ENCODE assay signal across 9 mouse cellular contexts in genomic region chr11:69936156-69936555, GRCm38 (mm10). TPM values are rescaled to one million over a fixed set of nuclear protein-coding genes. Genes with fewer than 3 reads are reported as not detected.
A peak's percentile ranks its signal among the peaks of the same experiment; 100 is the strongest.
DNase-seq lines count a peak whose midpoint lies in the region; ATAC-seq and TF ChIP-seq lines count a peak whose summit lies in the region.
"Had no signal": no experiment of that assay in that cellular context is flagged by ENCODE, and none has a peak within 500 bp of the region (broad histone marks: within the 10 kb centered on the region; RNA-seq: fewer than 3 reads in every experiment).

No protein-coding gene starts in this region.

- peak overlapping the region; percentile 50 for H3K4me3 ChIP-seq in thymus, adult 2 months (ENCODE audit: control insufficient read depth, insufficient read depth, low read length)
- peak overlapping the region; percentile 55 for H3K4me3 ChIP-seq in neural tube, embryonic 11.5 days (ENCODE audit: low read depth, low read length)

- H3K27ac ChIP-seq in thymus, adult 2 months (ENCODE audit: control insufficient read depth, insufficient read depth, low read length): no peak overlapping the region
- no peak overlapping the region for H3K27ac ChIP-seq in neural tube, embryonic 11.5 days (ENCODE audit: low read depth, low read length)

- no peaks in the 10 kb centered on the region for H3K27me3 ChIP-seq in thymus, adult 2 months (ENCODE audit: control insufficient read depth, insufficient read depth, low read length)
- H3K27me3 ChIP-seq in neural tube, embryonic 11.5 days (ENCODE audit: control insufficient read depth, insufficient read depth, low read length): peaks cover 32% of the 10 kb centered on the region

- peak; percentile 38 for DNase-seq in adrenal gland, postnatal 10 days
- no peak for DNase-seq in adrenal gland, postnatal 4 days (ENCODE audit: low spot score in 2 of 2)
- peak; percentile 35 for DNase-seq in thymus, adult 2 months
- DNase-seq in thymus, postnatal 25 days: no peak
- peak; percentile 62 for DNase-seq in kidney, postnatal 10 days
- DNase-seq in neural tube, embryonic 11.5 days (ENCODE audit: low spot score): no peak
- DNase-seq in c-Kit-positive CD71-positive TER-119-positive erythroid progenitor cells, embryonic 14.5 days (ENCODE audit: low spot score): no peak
- DNase-seq in layer of hippocampus, adult 18-20 months (ENCODE audit: low spot score in 2 of 2): no peak

- ATAC-seq in neural tube, embryonic 11.5 days (ENCODE audit: insufficient read depth, low FRiP score, low TSS enrichment): no peak

- H3K4me1 ChIP-seq in thymus, adult 2 months (replicated peaks; ENCODE audit: control insufficient read depth, insufficient read depth, low read length): peaks cover 36% of the 10 kb centered on the region
- H3K4me1 ChIP-seq in neural tube, embryonic 11.5 days (ENCODE audit: control insufficient read depth, insufficient read depth, low read length): peaks cover 12% of the 10 kb centered on the region; the same call in 1 of the 2 replicates

- no peaks in the 10 kb centered on the region for H3K36me3 ChIP-seq in thymus, adult 2 months (ENCODE audit: control insufficient read depth, insufficient read depth, low read length)
- H3K36me3 ChIP-seq in neural tube, embryonic 11.5 days (ENCODE audit: control insufficient read depth, insufficient read depth, low read length): no peaks in the 10 kb centered on the region

- no peak for TF ChIP-seq POLR2A in thymus, adult 2 months (IDR thresholded peaks at IDR 0.05; ENCODE audit: control insufficient read depth, extremely low read depth, insufficient read depth, low read length, poor library complexity)

- TF ChIP-seq CTCF in thymus, adult 2 months (IDR thresholded peaks at IDR 0.05; ENCODE audit: borderline replicate concordance, control insufficient read depth, extremely low read depth, insufficient read depth, low read length, poor library complexity): no peak

- WGBS in thymus, adult 2 months: 3% methylated on average over 30 of the region's 30 CpGs
- WGBS in neural tube, embryonic 11.5 days: 2% methylated on average over 26 of the region's 30 CpGs

- H3K9me3 ChIP-seq in neural tube, embryonic 11.5 days (ENCODE audit: control insufficient read depth, low read length): no peaks in the 10 kb centered on the region

- peak overlapping the region; percentile 47 for H3K9ac ChIP-seq in neural tube, embryonic 11.5 days (ENCODE audit: low read length)

- peak overlapping the region; percentile 99 for H3K4me2 ChIP-seq in neural tube, embryonic 11.5 days (ENCODE audit: low read depth)

RNA-seq across cellular contexts. Expression of gene Ybx2, which starts 0.6 kb away (rescaled TPM):
- 10 to 100 TPM; 19.6 to 44.5 TPM for total RNA-seq in adrenal gland, postnatal 10 days (2021)
- total RNA-seq in adrenal gland, postnatal 4 days (2021): 10 to 100 TPM in 1 of 2 experiments, 1 to 10 TPM in 1; 9.7 to 20.6 TPM
- polyA plus RNA-seq in thymus, adult 2 months (2012; rRNA removed): 20.0 and 49.6 TPM in 2 replicates
- polyA plus RNA-seq in neural tube, embryonic 11.5 days (2014; fragmentation: Nextera tagmentation; extraction: Ambion mirVana): 3.4 and 4.2 TPM in 2 replicates
- 1 to 10 TPM; 8.7 to 9.2 TPM for total RNA-seq in layer of hippocampus, adult 18-20 months (2021)
- total RNA-seq: common myeloid progenitor, adult 5-6 weeks had no signal

RNA-seq across cellular contexts. Expression of gene Slc2a4, which starts 11.8 kb away (rescaled TPM):
- total RNA-seq in adrenal gland, postnatal 10 days (2021): 10 to 100 TPM; 67.6 to 81.9 TPM
- 10 to 100 TPM; 23.6 to 24.8 TPM for total RNA-seq in adrenal gland, postnatal 4 days (2021)
- 36.3 and 58.9 TPM in 2 replicates for polyA plus RNA-seq in thymus, adult 2 months (2012; rRNA removed)
- polyA plus RNA-seq in neural tube, embryonic 11.5 days (2014; fragmentation: Nextera tagmentation; extraction: Ambion mirVana): 11.4 and 11.8 TPM in 2 replicates
- total RNA-seq in layer of hippocampus, adult 18-20 months (2021): 1 to 10 TPM; 3.4 to 3.5 TPM

RNA-seq across cellular contexts. Expression of gene Eif5a, which starts 14.4 kb away (rescaled TPM):
- 100 to 1,000 TPM; 578 to 644 TPM for total RNA-seq in adrenal gland, postnatal 10 days (2021)
- total RNA-seq in adrenal gland, postnatal 4 days (2021): 100 to 1,000 TPM; 598 to 600 TPM
- 618 and 719 TPM in 2 replicates for polyA plus RNA-seq in thymus, adult 2 months (2012; rRNA removed)
- 1,905 and 1,926 TPM in 2 replicates for polyA plus RNA-seq in neural tube, embryonic 11.5 days (2014; fragmentation: Nextera tagmentation; extraction: Ambion mirVana)
- 100 to 1,000 TPM; 438 to 463 TPM for total RNA-seq in layer of hippocampus, adult 18-20 months (2021)

RNA-seq across cellular contexts. Expression of gene Gps2, which starts 22.5 kb away (rescaled TPM):
- 10 to 100 TPM; 42.3 to 43.1 TPM for total RNA-seq in adrenal gland, postnatal 10 days (2021)
- 10 to 100 TPM; 60.0 to 67.0 TPM for total RNA-seq in adrenal gland, postnatal 4 days (2021)
- 236 and 272 TPM in 2 replicates for polyA plus RNA-seq in thymus, adult 2 months (2012; rRNA removed)
- polyA plus RNA-seq in neural tube, embryonic 11.5 days (2014; fragmentation: Nextera tagmentation; extraction: Ambion mirVana): 84.0 and 93.7 TPM in 2 replicates
- total RNA-seq in layer of hippocampus, adult 18-20 months (2021): 10 to 100 TPM; 35.7 to 36.1 TPM

RNA-seq across cellular contexts. Expression of gene Cldn7, which starts 28.4 kb away (rescaled TPM):
- total RNA-seq in adrenal gland, postnatal 10 days (2021): 1 to 10 TPM in 1 of 2 experiments, under 1 TPM in 1; 0.70 to 1.2 TPM
- total RNA-seq in adrenal gland, postnatal 4 days (2021): 10 to 100 TPM in 1 of 2 experiments, 1 to 10 TPM in 1; 3.1 to 17.3 TPM
- polyA plus RNA-seq in thymus, adult 2 months (2012; rRNA removed): 6.0 and 6.5 TPM in 2 replicates
- polyA plus RNA-seq in neural tube, embryonic 11.5 days (2014; fragmentation: Nextera tagmentation; extraction: Ambion mirVana): 5.3 and 5.9 TPM in 2 replicates
- total RNA-seq in layer of hippocampus, adult 18-20 months (2021): not detected
- total RNA-seq: common myeloid progenitor, adult 5-6 weeks had no signal

Comparison
In these comparisons a context has a peak if more than half of its experiments do, and no peak if none do; other contexts are left out.
1. DNase-seq: peak in adrenal gland, postnatal 10 days (single experiment), thymus, adult 2 months (single experiment) and kidney, postnatal 10 days (single experiment); none in adrenal gland, postnatal 4 days (0 of 2), thymus, postnatal 25 days (single experiment), neural tube, embryonic 11.5 days (single experiment), c-Kit-positive CD71-positive TER-119-positive erythroid progenitor cells, embryonic 14.5 days (single experiment) and layer of hippocampus, adult 18-20 months (0 of 2).
2. RNA of gene Slc2a4, which starts 11.8 kb away (total RNA-seq): 67.6 to 81.9 TPM in adrenal gland, postnatal 10 days and 23.6 to 24.8 TPM in adrenal gland, postnatal 4 days; 3.4 to 3.5 TPM in layer of hippocampus, adult 18-20 months; every median in the first group is over 4 times any median in the second.